Mouse (Mus musculus): ENCODE data around the gene Mycbp2.

DNA sequence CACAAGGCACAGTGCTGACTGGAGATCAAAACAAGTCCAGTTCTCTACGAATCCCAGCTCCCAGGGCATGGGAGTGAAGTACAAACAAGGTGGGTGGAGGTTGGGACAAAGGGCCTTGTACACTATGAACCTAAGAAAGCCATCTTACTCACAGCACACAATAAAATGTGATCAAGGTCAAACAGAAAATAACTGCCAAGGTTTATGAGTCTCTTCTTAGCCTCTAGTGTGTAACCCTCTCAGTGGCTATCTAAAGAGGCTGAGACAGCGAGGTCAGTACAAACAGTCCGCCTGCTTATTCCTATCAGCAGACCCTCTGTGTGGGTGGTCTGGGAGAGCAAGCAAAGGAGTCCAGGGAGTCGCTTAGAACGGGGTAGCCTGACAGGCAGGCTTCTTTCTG lies 258.8 kb downstream of the Mycbp2 start:
- TF ChIP-seq CTCF (IDR thresholded peaks at IDR 0.05; ENCODE audit: borderline replicate concordance, insufficient read depth, low read length) (no peak), POLR2A (IDR thresholded peaks at IDR 0.05; ENCODE audit: low read depth, low read length) (no peak)
